In the genomic region with DNA sequence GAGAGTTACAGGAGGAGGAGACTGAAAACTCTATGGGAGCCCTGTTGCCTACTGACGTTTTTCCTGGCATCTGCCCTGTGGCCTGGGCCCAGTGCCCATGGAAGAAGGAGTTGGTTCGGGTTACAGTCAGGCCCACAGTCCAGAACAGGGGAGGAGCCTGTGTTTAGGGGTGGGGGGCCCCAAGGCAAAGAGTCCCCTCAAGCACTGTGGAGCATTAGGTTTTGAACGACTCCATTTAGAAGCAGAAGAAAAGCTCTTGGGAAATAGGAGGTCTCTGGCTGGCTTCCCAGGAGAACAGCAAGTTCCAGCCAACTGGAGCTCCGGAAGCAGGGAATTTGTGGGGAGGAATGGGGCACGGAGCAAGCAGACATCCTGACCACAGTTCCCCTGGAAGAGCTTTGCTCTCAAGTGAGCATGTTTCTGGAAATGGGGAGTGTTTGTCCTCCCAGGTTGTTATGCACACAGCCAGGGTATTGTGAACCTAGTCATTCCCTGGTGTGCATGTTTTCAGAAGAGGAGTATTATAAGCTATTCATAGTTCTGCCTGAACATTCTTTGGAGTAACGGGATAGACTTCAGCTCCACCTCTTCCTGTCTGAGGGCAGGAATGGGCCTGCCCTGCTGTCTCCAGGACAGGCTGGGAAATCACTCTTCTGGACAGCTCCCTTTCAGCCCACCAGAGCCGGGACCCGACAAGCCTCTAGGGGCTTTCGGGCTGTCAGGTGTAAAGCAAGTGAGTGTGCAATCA, we compare ENCODE assay signal across 8 mouse cellular contexts. TPM values are rescaled to one million over a fixed set of nuclear protein-coding genes. Genes with fewer than 3 reads are reported as not detected.
DNase-seq lines count a peak whose midpoint lies in the region; ATAC-seq and TF ChIP-seq lines count a peak whose summit lies in the region.

No protein-coding gene starts in this region.

- peak overlapping the region; percentile 50 for H3K4me2 ChIP-seq in liver, postnatal 0 days (ENCODE audit: low read depth, low read length)
- no peak overlapping the region for H3K4me2 ChIP-seq in liver, embryonic 11.5 days
- peak overlapping the region; percentile 27; the same call in 1 of the 2 replicates for H3K4me2 ChIP-seq in embryonic facial prominence, embryonic 15.5 days (replicated peaks)
- H3K4me2 ChIP-seq in neural tube, embryonic 12.5 days (replicated peaks): no peak overlapping the region

- peak; percentile 61 for ATAC-seq in liver, postnatal 0 days
- ATAC-seq in liver, embryonic 11.5 days (replicated peaks; ENCODE audit: low FRiP score): no peak
- ATAC-seq in embryonic facial prominence, embryonic 15.5 days (ENCODE audit: insufficient number of reproducible peaks, low FRiP score, low TSS enrichment, low read depth): peak; percentile 92
- peak; percentile 48; the same call in 1 of the 2 replicates for ATAC-seq in neural tube, embryonic 12.5 days (ENCODE audit: low FRiP score, low read depth)

- no peaks in the 10 kb centered on the region for H3K36me3 ChIP-seq in liver, postnatal 0 days (replicated peaks; ENCODE audit: insufficient read depth, low read length)
- no peaks in the 10 kb centered on the region for H3K36me3 ChIP-seq in liver, embryonic 11.5 days (ENCODE audit: control insufficient read depth, insufficient read depth, low read length)
- no peaks in the 10 kb centered on the region for H3K36me3 ChIP-seq in embryonic facial prominence, embryonic 15.5 days
- no peaks in the 10 kb centered on the region for H3K36me3 ChIP-seq in neural tube, embryonic 12.5 days

- no peaks in the 10 kb centered on the region for H3K27me3 ChIP-seq in liver, postnatal 0 days (ENCODE audit: insufficient read depth, low read length)
- H3K27me3 ChIP-seq in liver, embryonic 11.5 days (replicated peaks; ENCODE audit: control insufficient read depth, insufficient read depth, low read length): no peaks in the 10 kb centered on the region; the same call in 1 of the 2 replicates
- H3K27me3 ChIP-seq in embryonic facial prominence, embryonic 15.5 days: no peaks in the 10 kb centered on the region
- no peaks in the 10 kb centered on the region for H3K27me3 ChIP-seq in neural tube, embryonic 12.5 days (replicated peaks)

- WGBS in liver, postnatal 0 days (ENCODE audit: insufficient replicate concordance): 28% methylated on average over 9 of the region's 9 CpGs
- 34% methylated on average over 9 of the region's 9 CpGs for WGBS in liver, embryonic 11.5 days
- 8% methylated on average over 9 of the region's 9 CpGs for WGBS in embryonic facial prominence, embryonic 15.5 days
- 20% methylated on average over 9 of the region's 9 CpGs for WGBS in neural tube, embryonic 12.5 days

- intact Hi-C loops in left cerebral cortex, postnatal 4 days (cut with DNase I): no loop called here

- peak overlapping the region; percentile 68 for H3K27ac ChIP-seq in liver, postnatal 0 days (ENCODE audit: low read depth)
- no peak overlapping the region for H3K27ac ChIP-seq in liver, embryonic 11.5 days (ENCODE audit: low read depth, low read length)
- peak overlapping the region; percentile 90 for H3K27ac ChIP-seq in embryonic facial prominence, embryonic 15.5 days (replicated peaks)
- H3K27ac ChIP-seq in neural tube, embryonic 12.5 days: no peak overlapping the region

- H3K9ac ChIP-seq in liver, postnatal 0 days (replicated peaks): no peak overlapping the region
- H3K9ac ChIP-seq in liver, embryonic 11.5 days (ENCODE audit: low read depth, low read length): no peak overlapping the region
- no peak overlapping the region for H3K9ac ChIP-seq in embryonic facial prominence, embryonic 15.5 days
- H3K9ac ChIP-seq in neural tube, embryonic 12.5 days: no peak overlapping the region

- TF ChIP-seq CTCF in liver, postnatal 0 days (IDR thresholded peaks at IDR 0.05; ENCODE audit: low read depth): no peak

- DNase-seq in liver, postnatal 0 days: peak; percentile 51
- DNase-seq in liver, embryonic 11.5 days (ENCODE audit: low spot score): no peak
- DNase-seq in heart, adult 9 months (ENCODE audit: low spot score in 2 of 2): peak; percentile 87 to 92
- DNase-seq in kidney, adult 8-10 months: peak; percentile 77 to 79
- peak; percentile 87 for DNase-seq in left cerebral cortex, postnatal 4 days
- DNase-seq in urinary bladder, postnatal 14 days (ENCODE audit: low spot score): peak; percentile 81

- peaks cover 4% of the 10 kb centered on the region; the same call in 1 of the 2 replicates for H3K4me1 ChIP-seq in liver, postnatal 0 days (ENCODE audit: insufficient read depth)
- no peaks in the 10 kb centered on the region for H3K4me1 ChIP-seq in liver, embryonic 11.5 days (replicated peaks; ENCODE audit: control insufficient read depth, insufficient read depth, low read length)
- peaks cover 41% of the 10 kb centered on the region for H3K4me1 ChIP-seq in embryonic facial prominence, embryonic 15.5 days
- peaks cover 17% of the 10 kb centered on the region; the same call in 1 of the 2 replicates for H3K4me1 ChIP-seq in neural tube, embryonic 12.5 days

- H3K4me3 ChIP-seq in liver, postnatal 0 days (ENCODE audit: low read depth, low read length): 0 out of 2 replicates have a peak overlapping the region, but pooled peaks have one; percentile 8
- H3K4me3 ChIP-seq in liver, embryonic 11.5 days (ENCODE audit: low read depth, low read length): no peak overlapping the region
- no peak overlapping the region for H3K4me3 ChIP-seq in embryonic facial prominence, embryonic 15.5 days (replicated peaks)
- H3K4me3 ChIP-seq in neural tube, embryonic 12.5 days: no peak overlapping the region

- TF ChIP-seq EP300 in liver, postnatal 0 days (IDR thresholded peaks at IDR 0.05; ENCODE audit: low read depth): peak; percentile 30; the same call in 1 of the 2 replicates

- no peaks in the 10 kb centered on the region for H3K9me3 ChIP-seq in liver, postnatal 0 days (ENCODE audit: low read length)
- H3K9me3 ChIP-seq in liver, embryonic 11.5 days (ENCODE audit: control insufficient read depth, low read length): no peaks in the 10 kb centered on the region
- H3K9me3 ChIP-seq in embryonic facial prominence, embryonic 15.5 days (replicated peaks): no peaks in the 10 kb centered on the region
- no peaks in the 10 kb centered on the region for H3K9me3 ChIP-seq in neural tube, embryonic 12.5 days

RNA-seq across cellular contexts. Expression of gene Lgalsl, which starts 28.2 kb away (rescaled TPM):
- polyA plus RNA-seq in liver, postnatal 0 days (2015; fragmentation: Nextera tagmentation; extraction: Ambion mirVana): 14.9 and 15.3 TPM in 2 replicates
- polyA plus RNA-seq in liver, embryonic 11.5 days (2014; fragmentation: Nextera tagmentation; extraction: Ambion mirVana): 20.4 and 25.4 TPM in 2 replicates
- polyA plus RNA-seq in embryonic facial prominence, embryonic 15.5 days (2015; fragmentation: Nextera tagmentation; extraction: Ambion mirVana): 68.4 and 74.7 TPM in 2 replicates
- 10 to 100 TPM; 86.3 to 90.8 TPM for total RNA-seq in left cerebral cortex, postnatal 4 days (2021)
- 34.1 and 35.0 TPM in 2 replicates for polyA plus RNA-seq in neural tube, embryonic 12.5 days (2016; fragmentation: Nextera tagmentation; extraction: Ambion mirVana)

Comparison
In these comparisons a context has a peak if more than half of its experiments do, and no peak if none do; other contexts are left out.
1. H3K27ac ChIP-seq: peak in liver, postnatal 0 days (single experiment) and embryonic facial prominence, embryonic 15.5 days (single experiment); none in liver, embryonic 11.5 days (single experiment) and neural tube, embryonic 12.5 days (single experiment).
2. H3K4me2 ChIP-seq: peak in liver, postnatal 0 days (single experiment) and embryonic facial prominence, embryonic 15.5 days (single experiment); none in liver, embryonic 11.5 days (single experiment) and neural tube, embryonic 12.5 days (single experiment).